Mouse (Mus musculus) adipocyte (in vitro differentiated cells): Measurements from ENCODE around the gene Cdc45.

ENCODE experiments used
- DNase-seq: peaks from one replicate; pipeline ENCODE4 v3.0.0-alpha.2; 2016; ENCODE audit warnings: low spot score

Gene Cdc45

DNA sequence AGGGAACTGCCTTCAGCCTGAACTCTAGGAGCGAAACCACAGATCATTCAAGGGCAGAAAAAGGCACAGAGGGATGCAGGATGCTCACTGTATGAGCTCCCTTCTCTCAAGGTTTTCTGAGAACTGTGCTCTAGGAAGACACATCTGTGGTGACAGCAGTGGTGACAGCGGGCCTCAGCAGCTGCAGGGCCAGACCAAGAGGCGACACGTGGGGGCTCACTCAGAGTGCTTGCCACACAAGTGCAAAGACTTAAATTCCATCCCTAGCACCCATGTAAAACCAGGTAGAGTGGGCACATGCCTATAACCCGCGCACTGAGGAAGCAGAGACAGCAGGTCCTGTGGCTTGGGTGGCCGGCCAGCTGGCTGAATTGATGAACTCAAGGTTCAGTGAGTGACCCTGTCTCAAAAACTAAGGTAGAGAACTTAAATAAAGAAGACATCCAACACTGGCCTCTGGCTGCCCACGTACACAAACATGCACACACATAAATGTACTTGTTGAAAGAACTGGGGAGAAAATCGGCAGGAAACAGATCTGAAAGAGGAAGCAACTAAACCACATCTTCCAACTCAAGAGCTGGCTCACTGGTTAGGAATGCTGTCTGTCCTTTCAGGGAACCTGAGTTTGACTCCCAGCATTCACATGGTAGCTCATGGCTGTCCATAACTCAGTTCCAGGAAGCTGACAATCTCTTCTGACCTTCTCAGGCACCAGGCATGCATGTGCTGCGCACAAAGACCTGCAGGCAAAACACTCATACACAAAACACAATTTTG, 23.0 kb downstream of the Cdc45 start:
- DNase-seq: no peak

DNA sequence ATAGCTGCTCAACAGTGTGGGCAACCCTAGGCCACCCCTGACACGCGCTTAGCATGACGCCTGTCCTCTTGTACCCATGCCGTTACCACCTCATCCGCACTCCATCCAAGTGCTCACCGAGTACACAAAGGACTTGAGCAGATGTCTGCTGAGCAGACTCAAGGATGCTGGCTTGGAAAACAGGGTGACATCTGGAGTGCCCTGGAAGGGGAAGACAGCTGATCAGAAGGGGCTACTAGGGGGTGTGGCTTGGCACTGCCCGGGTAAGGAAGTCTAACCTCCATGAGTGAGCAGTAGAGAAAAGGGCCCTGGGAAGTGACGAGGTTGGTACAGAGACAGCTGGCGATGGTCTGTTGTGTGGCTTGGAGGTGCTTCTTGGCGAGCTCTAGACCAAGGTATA, 25.1 kb downstream of the Cdc45 start:
- no peak for DNase-seq

DNA sequence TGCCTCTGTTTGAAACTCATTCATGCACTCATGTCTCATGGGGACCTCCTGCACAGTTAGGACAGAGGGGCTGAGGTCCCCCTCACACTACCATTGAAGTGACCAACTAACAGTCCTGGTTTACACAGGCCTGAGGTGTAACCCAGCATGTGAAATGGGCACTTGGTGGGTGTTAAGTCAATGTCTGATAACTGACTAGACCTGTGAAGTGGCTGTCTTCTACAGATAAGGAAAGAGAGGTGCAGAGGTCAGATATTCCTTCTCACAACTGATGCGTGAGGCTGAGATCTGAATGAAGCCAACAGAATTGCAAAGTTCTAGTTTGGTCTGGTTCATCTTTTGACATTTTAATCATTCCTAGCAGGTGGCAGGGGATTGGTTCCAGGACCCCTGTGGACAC, 26.3 kb downstream of the Cdc45 start:
- DNase-seq: no peak

DNA sequence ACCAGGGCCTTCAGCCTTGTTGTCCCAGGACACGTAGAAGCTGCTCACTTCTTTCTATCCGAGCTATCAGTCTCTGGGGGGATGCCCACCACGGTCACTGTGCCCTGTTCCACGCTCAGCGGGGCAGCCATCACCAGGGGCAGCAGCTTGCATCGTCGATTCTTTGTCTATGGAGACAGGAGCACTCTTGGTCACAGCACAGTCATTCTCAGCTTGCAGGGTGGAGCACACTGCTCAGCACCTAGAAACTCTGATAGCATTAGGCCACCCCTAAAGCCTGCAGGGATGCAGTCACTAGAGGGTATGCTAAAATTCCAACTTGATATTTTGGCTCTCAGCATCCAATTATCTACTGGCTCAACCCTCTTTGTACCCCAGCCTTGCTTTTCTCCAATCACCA, 26.8 kb downstream of the Cdc45 start:
- no peak for DNase-seq

DNA sequence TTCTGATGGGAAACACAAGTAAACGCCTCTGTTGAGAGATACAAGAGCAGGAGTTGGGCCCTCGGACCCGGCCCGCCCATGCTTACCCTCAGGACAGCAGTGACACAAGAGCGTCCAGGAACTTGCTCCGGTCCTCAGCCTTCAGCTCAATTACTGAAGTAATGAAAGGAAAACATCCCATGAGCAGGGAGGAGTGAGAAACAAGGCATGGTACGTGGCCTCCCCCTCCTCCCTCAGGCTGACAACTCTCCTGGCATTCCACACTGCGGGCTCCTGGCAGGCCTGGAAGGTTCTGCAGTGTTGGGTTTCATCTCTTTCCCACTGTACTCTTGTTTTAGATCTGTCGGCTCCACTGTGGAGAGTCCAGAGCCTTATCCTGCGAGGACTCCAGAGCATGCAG, 30.0 kb downstream of the Cdc45 start:
- no peak for DNase-seq

DNA sequence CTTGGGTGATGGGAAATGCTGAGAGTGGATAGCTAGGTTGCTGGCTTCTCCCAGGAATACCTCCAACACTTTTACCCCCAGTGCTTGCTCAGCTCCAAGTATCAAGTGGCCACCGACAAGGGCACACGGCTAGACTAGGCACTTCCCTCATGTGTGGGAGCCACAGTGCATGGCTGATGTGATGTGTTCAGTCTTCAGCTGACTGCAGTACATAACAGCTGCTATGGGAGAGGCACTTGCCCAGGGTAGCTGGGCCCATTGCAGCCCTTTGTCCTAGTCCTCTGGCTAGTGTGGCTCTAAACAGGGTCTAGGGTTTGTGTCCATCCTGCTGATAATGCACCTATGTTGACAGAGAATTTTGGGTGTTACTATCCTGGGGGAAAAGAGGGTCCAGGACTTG, 33.3 kb downstream of the Cdc45 start:
- DNase-seq: no peak

DNA sequence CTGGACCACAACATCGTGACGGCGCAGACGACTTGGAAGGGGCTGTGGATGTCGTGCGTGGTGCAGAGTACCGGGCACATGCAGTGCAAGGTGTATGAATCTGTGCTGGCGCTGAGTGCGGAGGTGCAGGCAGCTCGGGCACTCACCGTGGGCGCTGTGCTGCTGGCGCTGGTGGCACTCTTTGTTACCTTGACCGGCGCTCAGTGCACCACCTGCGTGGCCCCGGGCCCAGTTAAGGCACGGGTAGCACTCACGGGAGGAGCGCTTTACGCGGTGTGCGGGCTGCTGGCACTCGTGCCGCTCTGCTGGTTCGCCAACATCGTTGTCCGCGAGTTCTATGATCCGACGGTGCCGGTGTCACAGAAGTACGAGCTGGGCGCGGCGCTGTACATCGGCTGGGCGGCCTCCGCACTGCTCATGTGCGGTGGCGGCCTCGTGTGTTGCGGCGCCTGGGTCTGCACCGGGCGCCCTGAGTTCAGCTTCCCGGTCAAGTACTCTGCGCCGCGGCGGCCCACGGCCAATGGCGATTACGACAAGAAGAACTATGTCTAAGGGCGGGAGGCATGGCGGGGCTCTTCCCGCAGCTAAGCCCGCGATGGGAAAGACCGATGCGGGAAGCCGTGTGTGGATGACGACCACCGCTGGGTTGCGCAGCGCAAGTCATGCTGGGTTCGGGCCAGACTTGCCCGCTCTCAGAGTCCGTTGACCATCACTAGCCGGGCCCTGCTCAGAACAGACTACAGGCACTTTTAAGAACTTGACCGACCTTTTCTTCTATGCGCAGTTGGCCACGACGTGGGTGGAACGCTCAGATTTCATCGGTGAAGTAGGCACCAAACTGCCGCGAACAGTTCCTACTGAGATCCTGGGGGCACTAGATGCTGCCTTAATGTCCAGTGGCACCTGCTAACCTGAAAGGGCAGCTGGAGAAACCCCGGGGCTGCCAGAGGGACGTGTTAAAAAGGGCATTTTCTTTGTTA, 34.4 kb downstream of the Cdc45 start:
- no peak for DNase-seq

DNA sequence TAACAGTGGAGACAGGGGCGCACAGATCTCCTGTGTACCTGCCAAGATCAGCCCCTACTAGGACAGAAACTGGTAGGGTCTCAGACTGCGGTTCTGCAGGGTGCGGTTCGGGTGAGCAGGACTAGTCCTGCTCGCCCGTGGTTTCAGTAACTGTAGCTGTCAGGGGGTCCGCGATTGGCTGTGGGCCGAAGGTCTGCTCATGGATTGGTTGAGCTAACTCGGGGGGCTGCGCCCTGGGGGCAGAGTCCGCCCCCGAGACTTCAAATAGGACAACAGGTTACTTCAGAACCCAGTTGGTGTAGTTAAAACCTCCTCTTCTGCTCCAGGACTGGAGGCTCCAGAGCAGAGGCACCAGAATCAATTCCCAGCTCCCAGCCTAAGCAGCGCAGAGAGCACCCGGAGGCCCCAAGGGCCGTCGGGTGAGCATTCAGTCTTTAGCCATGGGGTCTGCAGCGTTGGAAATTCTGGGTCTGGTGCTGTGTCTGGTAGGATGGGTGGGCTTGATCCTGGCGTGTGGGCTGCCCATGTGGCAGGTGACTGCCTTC, 35.2 kb downstream of the Cdc45 start, which contains the start of gene Cldn5:
Cldn5 (plus strand) TSS at position 292 of the 545 bp plus-strand sequence.
- DNase-seq: no peak

DNA sequence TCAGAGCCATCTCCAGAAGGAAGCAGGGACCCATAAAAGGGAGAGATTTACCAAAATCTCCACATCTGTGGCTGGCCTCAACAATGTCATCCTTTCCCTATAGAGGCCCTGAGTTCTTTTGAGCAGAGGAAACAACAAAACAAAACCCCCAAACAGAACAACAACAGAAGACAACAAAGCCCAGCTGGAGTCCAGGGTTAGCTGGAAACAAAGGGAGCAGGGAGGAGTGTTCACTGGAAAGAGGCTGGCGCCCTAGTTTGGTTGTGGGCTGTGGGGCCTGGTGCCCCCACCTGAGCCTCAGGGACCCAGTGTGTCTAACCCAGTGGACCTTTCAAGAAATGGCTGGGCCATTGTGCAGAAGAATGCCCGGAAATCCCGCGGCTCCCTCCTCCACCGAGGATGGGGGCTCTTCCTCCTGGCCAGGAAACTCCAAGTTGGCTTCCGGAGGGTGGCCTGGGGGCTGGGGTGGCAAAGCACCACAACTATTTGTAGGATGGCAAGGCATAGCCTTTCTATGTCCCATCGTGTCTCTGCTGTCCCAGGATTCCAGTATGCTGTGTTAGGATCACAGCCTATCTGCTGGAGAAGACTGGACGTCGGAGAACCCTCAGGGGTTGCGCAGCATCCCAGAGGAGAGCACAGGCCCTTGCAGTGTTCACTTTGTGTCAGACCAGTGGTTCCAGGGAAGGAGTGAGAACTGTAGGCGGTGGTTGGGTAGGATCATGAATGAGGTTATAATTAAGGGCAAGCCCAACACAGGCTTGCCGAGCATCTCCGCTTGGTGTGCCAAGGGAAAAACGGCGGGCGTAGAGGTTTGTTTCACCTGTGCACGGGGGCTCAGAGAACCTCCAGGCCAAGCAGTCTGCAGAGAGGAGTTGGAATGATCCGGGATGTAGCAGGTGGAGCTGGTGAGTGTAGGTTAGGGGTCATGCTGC, 35.9 kb downstream of the Cdc45 start:
- no peak for DNase-seq

DNA sequence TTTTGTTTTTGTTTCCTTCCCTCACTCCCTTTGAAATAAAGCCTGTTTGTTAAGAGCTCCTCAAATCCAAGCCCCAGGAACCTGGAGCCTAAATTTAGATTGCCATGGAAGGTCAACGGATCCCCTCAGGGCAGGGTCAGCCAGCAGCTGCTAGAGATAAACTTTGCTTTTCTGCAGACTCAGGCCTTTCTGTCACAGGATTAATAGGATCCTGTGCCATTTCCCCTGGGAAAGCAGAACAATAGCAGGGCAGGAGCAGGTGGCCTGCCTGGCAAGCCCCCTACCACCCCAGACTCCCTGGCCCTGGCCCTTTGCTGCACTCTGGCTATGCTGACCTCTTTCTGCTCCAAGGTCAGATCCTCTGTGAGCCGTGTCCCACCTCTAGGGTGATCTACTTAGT, 37.9 kb downstream of the Cdc45 start:
- DNase-seq: no peak

DNA sequence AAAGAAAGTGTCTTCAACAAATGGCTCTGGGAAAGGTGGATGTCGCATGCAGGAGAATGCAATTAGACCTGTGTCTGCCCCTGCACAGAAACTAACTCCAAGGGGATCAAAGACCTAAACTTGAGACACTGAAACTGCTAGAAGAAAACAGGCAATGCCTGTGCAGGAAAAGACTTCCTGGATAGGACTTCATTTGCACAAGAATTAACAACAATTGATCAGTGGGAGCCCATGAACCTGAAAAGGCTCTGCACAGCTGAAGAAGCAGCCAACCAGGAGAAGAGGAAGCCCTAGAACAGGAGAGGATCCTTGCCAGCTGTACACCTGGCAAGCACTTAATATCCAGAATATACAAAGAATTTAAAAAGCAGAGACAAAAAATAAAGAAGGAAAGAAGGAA, 42.3 kb downstream of the Cdc45 start:
- DNase-seq: no peak

DNA sequence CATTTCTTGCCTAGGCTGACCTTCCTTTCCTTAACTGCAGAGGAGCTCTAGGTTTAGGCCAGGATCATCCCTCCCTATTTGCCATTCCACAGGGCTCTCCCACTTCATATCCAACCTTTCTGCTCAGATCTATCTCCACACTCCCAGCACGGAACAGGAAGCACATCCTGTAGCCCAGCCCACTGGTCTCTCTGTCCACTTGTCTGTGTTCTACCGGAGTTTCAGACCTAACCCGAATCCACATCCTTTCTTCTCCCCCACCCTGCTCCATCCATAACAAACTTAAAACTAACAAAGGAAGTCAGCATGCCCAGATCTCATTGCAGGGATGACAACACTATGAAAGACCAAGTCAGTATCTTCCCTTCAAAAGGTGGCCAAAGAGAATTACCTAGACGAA, 45.4 kb downstream of the Cdc45 start:
- DNase-seq: no peak

DNA sequence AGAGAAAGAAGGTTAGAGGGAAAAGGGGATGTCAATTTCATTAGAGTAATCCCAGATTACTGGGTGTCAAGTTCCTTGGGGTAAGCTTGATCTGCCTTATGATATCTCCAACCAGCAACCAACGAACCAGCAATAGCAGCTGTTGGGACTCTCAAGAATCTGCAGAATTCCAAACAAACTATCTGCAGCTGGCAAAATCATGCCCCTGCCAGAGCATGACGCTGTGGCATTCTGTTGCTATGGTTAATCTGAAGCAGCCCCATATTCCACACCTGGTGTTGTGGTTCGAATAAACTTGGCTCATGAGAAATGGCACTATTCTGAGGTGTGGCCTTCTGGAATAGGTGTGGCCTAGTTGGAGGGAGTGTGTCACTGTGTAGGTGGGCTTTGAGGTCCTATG, 48.8 kb downstream of the Cdc45 start:
- no peak for DNase-seq

DNA sequence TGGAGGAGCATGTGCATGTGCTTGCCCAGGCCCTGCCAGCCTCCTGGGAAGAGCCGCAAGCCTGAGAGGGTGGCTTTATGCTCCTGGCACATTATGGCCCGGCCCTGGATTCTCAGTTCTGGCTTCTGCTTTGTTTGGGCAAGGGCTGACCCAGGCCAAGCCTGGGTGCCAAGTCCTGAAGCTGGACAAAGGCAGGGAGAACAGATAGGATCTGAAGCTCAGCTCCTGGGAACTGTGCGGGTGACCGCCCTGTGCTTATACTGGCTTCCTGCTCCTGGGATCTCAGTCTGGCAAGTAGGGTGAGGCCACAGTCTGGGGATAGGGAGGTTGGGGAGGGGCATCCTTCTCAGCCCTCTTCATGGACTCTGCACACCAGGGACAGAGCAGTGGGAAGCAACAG, 50.1 kb downstream of the Cdc45 start:
- DNase-seq: no peak

DNA sequence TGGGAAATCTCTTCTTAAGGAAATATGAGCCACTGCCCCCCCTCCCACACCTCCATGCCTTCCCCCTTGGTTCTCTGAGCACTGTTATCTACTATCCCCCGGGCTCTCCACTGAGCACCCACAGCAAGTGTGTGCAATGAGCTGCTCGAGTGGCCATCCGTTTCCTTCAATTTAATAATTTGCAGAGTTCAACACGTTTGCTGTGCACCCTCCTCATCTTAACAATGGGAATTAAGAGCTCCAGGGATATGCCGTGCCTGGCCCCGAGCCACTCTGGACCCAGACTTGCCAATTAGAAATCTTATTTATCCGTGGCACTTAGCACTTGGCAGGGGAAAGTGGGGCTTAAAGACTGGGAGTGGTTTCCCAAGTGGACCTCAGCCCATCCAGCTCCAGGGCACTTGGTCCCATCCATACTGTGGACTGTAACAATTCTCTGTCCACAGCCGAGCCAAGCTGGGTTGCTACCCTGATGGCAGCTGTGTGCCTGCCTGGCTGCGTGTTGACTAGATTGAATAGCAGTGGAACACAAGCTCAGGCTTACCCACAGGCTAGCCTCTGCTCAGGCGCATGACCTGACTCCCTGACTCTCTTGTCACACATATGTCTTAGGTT, 59.8 kb downstream of the Cdc45 start:
- DNase-seq: no peak

DNA sequence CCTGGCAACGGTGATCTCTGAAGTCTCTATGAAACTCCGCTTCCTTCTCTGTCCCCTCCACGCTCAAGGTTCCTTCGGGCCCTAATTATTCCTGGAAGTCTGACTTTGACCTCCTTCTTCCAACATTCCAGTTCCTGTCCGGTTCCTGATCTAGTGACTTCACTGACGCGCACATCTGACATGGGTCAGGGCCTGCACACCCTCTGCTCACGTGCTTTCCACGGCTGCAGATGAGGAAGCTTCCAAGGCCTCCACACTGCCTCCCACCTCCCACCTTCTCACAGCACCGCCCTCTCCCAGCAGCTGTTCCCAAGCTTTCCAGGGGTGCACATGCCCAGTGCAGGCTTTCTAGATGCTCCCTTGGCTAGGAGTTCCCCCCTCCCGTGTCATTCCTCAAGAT, 60.7 kb downstream of the Cdc45 start:
- DNase-seq: no peak

DNA sequence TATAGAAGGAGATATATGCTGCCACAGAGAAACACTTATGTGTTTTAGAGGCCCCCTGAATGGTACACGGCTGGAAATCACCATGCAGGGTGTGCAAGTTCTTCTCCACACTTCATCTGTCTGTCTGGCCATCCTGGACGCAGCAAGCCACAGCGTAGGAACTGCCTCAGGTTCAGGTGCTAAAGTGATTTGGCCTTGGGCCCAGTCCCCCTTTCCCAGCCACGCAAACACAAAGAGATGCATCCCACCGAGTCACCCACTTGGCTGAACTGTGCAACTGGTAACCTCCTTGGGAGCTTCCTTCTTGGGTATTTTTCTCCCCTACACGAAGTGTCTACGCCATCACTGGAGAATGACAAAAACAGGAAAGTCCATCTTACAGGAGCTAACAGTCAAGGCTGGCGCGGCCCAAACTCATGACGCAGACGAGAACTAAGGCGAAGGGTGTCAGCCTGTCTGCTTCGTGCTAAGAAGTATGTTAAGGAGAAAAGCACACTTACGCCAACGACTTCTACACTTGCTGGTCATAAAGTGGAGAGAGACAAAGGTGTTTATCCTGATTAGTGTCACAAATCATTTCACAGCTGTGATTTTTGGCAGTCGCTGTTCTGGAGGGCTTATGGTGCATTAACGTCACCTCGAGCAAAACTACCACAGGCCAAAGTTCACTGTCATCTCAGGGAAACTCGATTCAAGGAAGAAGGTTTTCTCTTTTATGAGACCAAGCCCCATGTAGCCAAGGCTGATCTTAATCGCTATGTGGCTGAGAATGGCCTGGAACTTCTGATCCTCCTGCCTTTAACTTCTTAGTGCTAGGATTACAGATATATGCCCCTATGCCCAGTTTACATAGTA, 65.3 kb downstream of the Cdc45 start:
- no peak for DNase-seq

DNA sequence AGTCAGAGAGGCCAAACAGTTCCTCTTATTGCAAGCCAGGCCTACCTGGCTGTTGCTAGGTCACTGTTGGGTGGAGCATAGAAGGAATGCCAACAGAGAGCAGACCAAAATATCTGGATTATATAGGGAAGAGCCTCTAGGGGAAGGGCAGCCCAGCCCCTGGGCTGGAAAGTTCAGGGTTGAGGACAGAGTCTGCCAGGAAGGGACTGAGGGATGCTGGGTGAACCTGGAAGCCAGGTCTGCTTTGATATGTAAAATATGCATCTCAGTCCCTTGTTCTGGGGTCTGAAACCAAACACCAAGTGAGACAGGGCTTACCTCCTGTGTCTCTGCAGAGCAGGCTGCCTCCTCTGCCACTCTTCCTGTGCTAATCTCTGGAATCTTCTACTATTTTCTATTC, 73.5 kb downstream of the Cdc45 start:
- DNase-seq: no peak

DNA sequence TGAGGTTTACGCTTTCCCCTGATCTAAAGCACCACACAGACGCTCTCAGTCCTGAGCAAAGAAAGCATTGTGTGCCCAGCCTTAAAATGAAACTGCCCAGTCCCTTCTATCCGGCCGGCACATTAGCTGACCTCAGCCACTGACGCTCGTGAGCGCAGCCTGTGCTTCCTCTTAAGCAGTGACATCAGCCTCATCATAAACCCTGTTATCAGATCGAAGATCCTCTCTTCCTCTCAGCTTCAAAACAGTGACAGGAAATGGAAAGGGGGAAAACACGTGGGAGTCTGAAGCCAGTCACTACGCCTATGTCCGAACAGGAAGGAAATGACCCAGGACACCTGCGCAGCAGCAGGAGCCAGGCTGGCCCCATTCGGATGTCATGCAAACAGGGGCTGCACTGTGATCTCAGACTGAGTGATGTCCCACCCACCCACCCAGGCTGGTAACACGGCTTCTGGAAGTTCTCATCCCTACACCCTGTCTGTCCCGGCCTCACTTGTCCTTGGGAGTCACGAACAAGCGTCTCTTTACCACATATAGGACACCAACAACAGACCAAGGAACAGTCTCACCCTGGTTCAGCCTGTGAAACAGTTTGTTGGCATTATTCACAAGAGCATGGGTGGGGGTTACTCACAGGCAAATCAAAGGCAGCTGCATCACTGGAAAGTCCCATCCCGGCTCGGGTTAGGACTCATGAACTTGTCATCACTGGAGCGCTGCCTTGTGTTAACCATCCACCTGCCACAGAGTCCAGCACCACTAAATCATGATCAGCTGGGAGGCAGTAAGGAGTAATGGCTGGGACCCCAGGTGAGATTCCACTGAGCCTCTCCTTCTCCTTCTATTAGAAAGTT, 78.5 kb downstream of the Cdc45 start:
- DNase-seq: no peak
